Mouse (Mus musculus) liver, embryonic 12.5 days (tissue): ENCODE measurements around the gene Sp2. TPM values are rescaled to one million over a fixed set of nuclear protein-coding genes. Genes with fewer than 3 reads are reported as not detected.

ENCODE experiments used
- ATAC-seq: fragments of 200-750 bp; cut with Nextera tagmentation; 2 replicates; pipeline ENCODE4 v1.8.0; 2017; ENCODE audit warnings: moderate number of reproducible peaks, mild to moderate bottlenecking, moderate library complexity
- H3K27ac ChIP-seq: fragments of 300-500 bp; sonication (generic); 2 replicates; pipeline ENCODE4 v1.5.1; 2016; ENCODE audit warnings: mild to moderate bottlenecking
- H3K27me3 ChIP-seq: fragments of 300-500 bp; sonication (generic); replicated peaks from 2 replicates; pipeline ENCODE4 v1.6.1; 2016; ENCODE audit warnings: mild to moderate bottlenecking, moderate library complexity
- H3K36me3 ChIP-seq: fragments of 300-500 bp; sonication (generic); 2 replicates; pipeline ENCODE4 v1.6.1; 2016; ENCODE audit warnings: mild to moderate bottlenecking, moderate library complexity
- H3K4me1 ChIP-seq: fragments of 300-500 bp; sonication (generic); 2 replicates; pipeline ENCODE4 v1.6.1; 2016
- H3K4me2 ChIP-seq: fragments of 300-500 bp; sonication (generic); 2 replicates; pipeline ENCODE4 v1.6.1; 2016; ENCODE audit warnings: mild to moderate bottlenecking, moderate library complexity
- H3K4me3 ChIP-seq: fragments of 300-500 bp; sonication (generic); 2 replicates; pipeline ENCODE4 v1.5.1; 2016; ENCODE audit warnings: mild to moderate bottlenecking, moderate library complexity
- H3K9ac ChIP-seq: fragments of 300-500 bp; sonication (generic); 2 replicates; pipeline ENCODE4 v1.6.1; 2016; ENCODE audit warnings: mild to moderate bottlenecking, moderate library complexity
- H3K9me3 ChIP-seq: fragments of 300-500 bp; sonication (generic); replicated peaks from 2 replicates; pipeline ENCODE4 v1.6.1; 2016; ENCODE audit warnings: mild to moderate bottlenecking, moderate library complexity
- WGBS: fragments of 180-500 bp; shearing (Covaris S2); methylation state at CpG from one replicate; pipeline ENCODE4 v1.1.7; 2016; ENCODE audit not compliant: insufficient replicate concordance; 5-methylcytosine and 5-hydroxymethylcytosine counted together
- polyA plus RNA-seq: library from polyadenylated mRNA; unstranded; fragments of >200 nt; fragmentation: Nextera tagmentation; extraction: Ambion mirVana; gene quantifications from 2 replicates; pipeline ENCODE4 v1.2.1, GENCODE M21; 2016

The Sp2 gene
- polyA plus RNA-seq, 1 experiment from 2014 or later, result 15.5 TPM

- Histone ChIP-seq H3K4me3 (peak overlapping the region; percentile 76), H3K9ac (peak overlapping the region; percentile 90), H3K36me3 (peaks cover 66% of the 10 kb centered on the region), H3K27ac (peak overlapping the region; percentile 98), H3K27me3 (no peaks in the 10 kb centered on the region), H3K4me1 (peaks cover 75% of the 10 kb centered on the region), H3K4me2 (peak overlapping the region; percentile 96), H3K9me3 (no peaks in the 10 kb centered on the region)
- WGBS, result 17% methylated on average over 14 of the region's 14 CpGs
- ATAC-seq, result no peak
Observed at GRCm38 (mm10) chr11:96944844-96945580, 37.7 kb downstream of the Sp2 start.

- ATAC-seq, result peak; percentile 84
- Histone ChIP-seq H3K4me3 (peak within 1 kb of the TSS; percentile 76), H3K27me3 (no peaks in the 10 kb centered on the region), H3K27ac (peak within 1 kb of the TSS; percentile 98), H3K4me2 (peak within 1 kb of the TSS; percentile 96), H3K9ac (peak within 1 kb of the TSS; percentile 90), H3K4me1 (peaks cover 75% of the 10 kb centered on the region), H3K36me3 (peaks cover 66% of the 10 kb centered on the region), H3K9me3 (no peaks in the 10 kb centered on the region)
- under 1% methylated on average over 29 of the region's 29 CpGs for WGBS
Observed at GRCm38 (mm10) chr11:96943746-96944304, 38.9 kb downstream of the Sp2 start, which contains the start of gene Pnpo. TSS of gene Pnpo (minus strand) at chr11:96943986.

- Histone ChIP-seq H3K9ac (peak overlapping the region; percentile 90), H3K9me3 (no peaks in the 10 kb centered on the region), H3K4me2 (peak overlapping the region; percentile 96), H3K27me3 (no peaks in the 10 kb centered on the region), H3K4me3 (peak overlapping the region; percentile 76), H3K4me1 (peaks cover 75% of the 10 kb centered on the region), H3K27ac (peak overlapping the region; percentile 98), H3K36me3 (peaks cover 74% of the 10 kb centered on the region)
- peak; percentile 76 for ATAC-seq
- 36% methylated on average over 6 of the region's 6 CpGs for WGBS
Observed at GRCm38 (mm10) chr11:96941989-96942590, 40.7 kb downstream of the Sp2 start.

- H3K4me3 ChIP-seq, result peak overlapping the region; percentile 76
- H3K27me3 ChIP-seq, result no peaks in the 10 kb centered on the region
- H3K36me3 ChIP-seq, result peaks cover 77% of the 10 kb centered on the region
- H3K4me2 ChIP-seq, result peak overlapping the region; percentile 96
- no peaks in the 10 kb centered on the region for H3K9me3 ChIP-seq
- peak overlapping the region; percentile 90 for H3K9ac ChIP-seq
- H3K27ac ChIP-seq, result peak overlapping the region; percentile 98
- peak; percentile 11 for ATAC-seq
- peaks cover 76% of the 10 kb centered on the region for H3K4me1 ChIP-seq
- WGBS, result 46% methylated on average over 16 of the region's 16 CpGs
Observed at GRCm38 (mm10) chr11:96940578-96941465, 41.9 kb downstream of the Sp2 start.

- Histone ChIP-seq H3K9me3 (no peaks in the 10 kb centered on the region), H3K4me3 (peak overlapping the region; percentile 76), H3K27ac (peak overlapping the region; percentile 98), H3K36me3 (peaks cover 77% of the 10 kb centered on the region), H3K4me2 (peak overlapping the region; percentile 96), H3K27me3 (no peaks in the 10 kb centered on the region), H3K9ac (peak overlapping the region; percentile 90), H3K4me1 (peaks cover 83% of the 10 kb centered on the region)
- ATAC-seq, result no peak
- 79% methylated on average over 6 of the region's 6 CpGs for WGBS
Observed at GRCm38 (mm10) chr11:96938426-96938800, 44.3 kb downstream of the Sp2 start.

GRCm38 (mm10) chr11:96937549-96938425 lies 45.0 kb downstream of the Sp2 start:
- no peak; the same call in 1 of the 2 replicates for ATAC-seq
- peak overlapping the region; percentile 90 for H3K9ac ChIP-seq
- H3K27ac ChIP-seq, result peak overlapping the region; percentile 98
- WGBS, result 55% methylated on average over 10 of the region's 10 CpGs
- no peak overlapping the region; the same call in none of the 2 replicates for H3K4me3 ChIP-seq
- peaks cover 77% of the 10 kb centered on the region for H3K36me3 ChIP-seq
- H3K4me2 ChIP-seq, result peak overlapping the region; percentile 96
- no peaks in the 10 kb centered on the region for H3K9me3 ChIP-seq
- H3K27me3 ChIP-seq, result no peaks in the 10 kb centered on the region
- H3K4me1 ChIP-seq, result peaks cover 89% of the 10 kb centered on the region

- Histone ChIP-seq H3K4me1 (peaks cover 97% of the 10 kb centered on the region), H3K36me3 (peaks cover 60% of the 10 kb centered on the region), H3K27me3 (no peaks in the 10 kb centered on the region), H3K4me2 (peak overlapping the region; percentile 62; the same call in 1 of the 2 replicates), H3K27ac (peak overlapping the region; percentile 98), H3K4me3 (no peak overlapping the region), H3K9ac (peak overlapping the region; percentile 33), H3K9me3 (no peaks in the 10 kb centered on the region)
- no peak for ATAC-seq
- WGBS, result 79% methylated on average over 9 of the region's 9 CpGs
Observed at GRCm38 (mm10) chr11:96935872-96936650, 46.7 kb downstream of the Sp2 start.

- H3K4me1 ChIP-seq, result peaks cover 97% of the 10 kb centered on the region
- no peaks in the 10 kb centered on the region for H3K27me3 ChIP-seq
- peak overlapping the region; percentile 64 for H3K9ac ChIP-seq
- ATAC-seq, result peak; percentile 97
- peak overlapping the region; percentile 98 for H3K27ac ChIP-seq
- 23% methylated on average over 12 of the region's 12 CpGs for WGBS
- peak overlapping the region; percentile 62 for H3K4me2 ChIP-seq
- H3K36me3 ChIP-seq, result peaks cover 49% of the 10 kb centered on the region
- H3K9me3 ChIP-seq, result no peaks in the 10 kb centered on the region
- H3K4me3 ChIP-seq, result peak overlapping the region; percentile 25
Observed at GRCm38 (mm10) chr11:96934921-96935356, 47.8 kb downstream of the Sp2 start.

- H3K4me1 ChIP-seq, result peaks cover 97% of the 10 kb centered on the region
- no peak overlapping the region for H3K4me3 ChIP-seq
- H3K27me3 ChIP-seq, result peaks cover 7% of the 10 kb centered on the region; the same call in 1 of the 2 replicates
- ATAC-seq, result no peak
- H3K9ac ChIP-seq, result peak overlapping the region; percentile 64; the same call in 1 of the 2 replicates
- H3K36me3 ChIP-seq, result peaks cover 37% of the 10 kb centered on the region
- 0 out of 2 replicates have a peak overlapping the region, but pooled peaks have one; percentile 62 for H3K4me2 ChIP-seq
- WGBS, result 83% methylated on average over 13 of the region's 13 CpGs
- peak overlapping the region; percentile 98 for H3K27ac ChIP-seq
- no peaks in the 10 kb centered on the region for H3K9me3 ChIP-seq
Observed at GRCm38 (mm10) chr11:96933562-96934276, 49.0 kb downstream of the Sp2 start.
